Mouse (Mus musculus): Measurements from ENCODE around the gene Mylk2.

DNA sequence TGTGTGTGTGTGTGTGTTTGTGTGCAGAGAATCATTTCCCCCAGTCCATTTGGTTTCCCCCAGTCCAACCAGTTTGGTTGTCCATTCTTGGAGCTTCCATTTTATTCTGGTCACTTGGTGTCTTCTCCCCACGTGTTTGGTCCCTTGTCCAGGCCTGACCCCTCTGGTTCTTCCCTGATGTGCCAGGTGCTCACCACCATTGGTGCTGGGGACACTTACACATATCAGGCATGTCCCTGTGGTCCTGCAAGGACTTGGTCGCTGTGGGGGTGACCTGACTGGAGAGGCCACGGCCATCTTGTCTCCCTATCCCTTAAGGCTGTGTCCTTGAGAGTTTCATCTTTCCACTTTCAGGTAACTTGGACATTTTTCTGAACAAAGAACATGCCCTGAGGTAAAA is 14.2 kb upstream of the Mylk2 start:
- TF ChIP-seq CTCF (IDR thresholded peaks at IDR 0.05; ENCODE audit: borderline replicate concordance, insufficient read depth, low read length) (no peak), POLR2A (IDR thresholded peaks at IDR 0.05; ENCODE audit: low read depth, low read length) (no peak)
